Mouse (Mus musculus) gonadal fat pad, adult 2 months (tissue): Measurements from ENCODE around the gene Gbx1. TPM values are rescaled to one million over a fixed set of nuclear protein-coding genes. Genes with fewer than 3 reads are reported as not detected.

Source experiments
- DNase-seq: peaks from one replicate; pipeline ENCODE4 v3.0.0-alpha.2; 2012; ENCODE audit warnings: low read depth
- polyA plus RNA-seq: library from polyadenylated mRNA; depleted of rRNA; stranded (reverse); fragments of >200 nt; gene quantifications from 2 replicates; pipeline ENCODE4 v1.2.3, GENCODE M21; 2012; rRNA removed

Gbx1 gene
- polyA plus RNA-seq, 1 experiment, result not detected

DNA sequence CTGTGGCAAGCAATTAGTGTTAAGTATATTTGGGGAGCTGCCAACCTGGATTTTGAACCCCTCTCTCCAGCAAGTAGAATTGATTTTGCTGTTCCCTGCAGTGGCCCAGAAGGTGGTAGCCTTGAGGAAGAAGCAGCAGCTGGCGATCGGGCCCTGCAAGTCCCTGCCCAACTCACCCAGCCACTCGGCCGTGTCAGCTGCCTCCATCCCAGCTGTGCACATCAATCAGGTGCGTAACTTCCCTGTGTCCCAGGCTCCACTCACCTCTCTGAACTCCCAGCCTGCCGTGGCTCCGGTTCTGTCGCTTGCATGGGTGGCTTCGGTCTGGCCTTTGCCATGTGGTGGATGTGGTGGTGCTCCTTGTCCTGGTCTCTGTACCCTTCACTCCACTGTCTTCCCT lies 49.1 kb downstream of the Gbx1 start:
- no peak for DNase-seq

DNA sequence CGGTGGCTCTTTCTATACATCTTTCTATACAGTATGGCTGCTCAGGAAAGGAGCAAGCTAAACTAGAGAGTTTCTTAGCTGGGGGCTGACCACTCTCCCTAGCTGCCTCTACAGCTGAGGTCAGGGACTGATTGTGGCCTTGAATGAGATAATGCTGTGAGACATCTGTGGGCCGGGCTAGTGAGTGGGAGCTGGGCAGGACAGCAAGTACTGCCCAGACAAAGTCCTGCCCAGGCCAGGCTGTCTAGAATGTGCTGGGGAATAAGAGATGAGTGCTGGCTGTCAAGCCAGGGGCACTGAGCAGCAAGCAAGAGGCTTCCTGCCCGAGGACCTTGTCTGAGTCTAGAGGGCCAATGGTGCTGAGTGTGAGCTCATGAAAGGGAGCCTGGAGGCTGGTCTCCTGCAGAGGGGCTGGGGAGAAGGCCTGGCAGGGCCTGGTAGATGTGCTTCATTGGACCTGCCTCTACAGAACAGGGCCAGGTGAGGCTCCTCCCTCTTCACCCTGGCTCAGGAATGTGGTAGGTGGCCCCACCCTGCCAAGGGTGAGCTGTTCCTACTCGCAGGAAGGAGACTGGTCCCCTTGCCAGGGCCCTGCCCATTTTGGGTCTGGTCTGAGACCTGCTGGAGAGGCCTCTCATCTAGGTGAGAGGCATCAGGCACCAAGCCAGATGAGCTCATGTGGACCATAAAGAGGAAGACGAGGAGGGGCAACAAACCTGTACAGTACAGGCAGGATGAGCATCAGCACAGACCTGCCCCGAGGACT lies 51.3 kb downstream of the Gbx1 start:
- DNase-seq, result peak; percentile 98

DNA sequence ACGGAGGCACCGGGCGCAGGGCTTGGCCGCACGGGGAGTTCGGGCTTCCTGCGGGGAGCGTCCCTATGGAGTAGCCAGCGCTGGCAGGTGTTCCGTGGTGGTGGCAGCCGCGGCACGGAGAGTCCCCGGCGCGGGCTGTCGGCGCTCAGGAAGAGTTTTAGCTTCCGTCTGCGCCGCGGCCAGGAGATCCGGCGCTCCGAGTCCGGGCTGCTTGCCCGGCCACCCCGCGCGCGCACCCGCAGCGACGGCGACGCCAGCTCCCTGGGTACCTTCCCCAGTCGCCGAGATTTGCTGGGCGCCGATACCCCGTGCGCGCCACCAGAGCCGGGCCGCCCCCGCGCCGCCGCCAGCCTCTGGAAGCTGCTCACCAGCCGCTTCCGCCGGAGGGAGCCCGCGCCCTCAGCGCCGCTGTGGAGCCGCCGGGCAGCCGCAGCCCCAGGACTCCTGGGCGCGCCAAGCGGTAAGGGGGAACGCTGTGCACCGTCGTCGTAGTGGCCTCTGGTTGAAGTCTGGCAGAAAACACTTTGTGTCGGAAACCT lies 52.2 kb downstream of the Gbx1 start:
- no peak for DNase-seq

DNA sequence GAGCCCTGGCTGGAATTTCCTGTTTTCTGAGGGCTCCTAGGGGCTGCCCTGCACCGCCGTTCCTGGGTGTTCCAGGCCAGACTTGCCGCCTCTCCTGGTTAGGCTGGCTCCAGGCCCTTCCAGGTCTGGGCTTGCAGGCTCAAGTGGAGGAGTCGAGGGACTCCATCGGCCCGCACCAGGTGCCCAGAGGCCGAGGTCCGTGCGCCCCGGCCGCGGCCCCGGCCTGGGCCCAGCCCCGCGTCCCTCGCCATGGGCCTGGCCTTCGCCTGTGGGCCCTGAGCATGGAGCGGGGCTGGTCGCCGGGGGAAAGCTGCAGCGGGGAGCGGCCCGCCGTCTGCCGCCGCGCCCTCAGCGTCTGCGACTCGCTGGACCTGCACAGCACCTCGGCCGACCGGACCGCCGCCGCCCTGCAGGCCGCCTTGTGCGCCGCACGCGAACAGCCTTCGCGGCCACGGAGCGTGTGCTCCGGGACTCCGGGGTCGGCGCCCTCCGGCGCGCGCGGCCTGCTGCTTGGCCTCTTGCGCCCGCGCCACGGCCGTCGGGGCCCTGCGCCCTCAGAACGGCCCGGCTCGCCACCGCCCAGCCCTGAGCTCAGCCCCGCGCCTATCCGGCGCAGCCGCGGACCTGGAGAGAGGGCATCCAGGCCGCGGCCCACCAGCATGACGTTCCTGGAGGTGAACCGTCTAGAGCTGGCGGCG lies 52.8 kb downstream of the Gbx1 start:
- peak; percentile 63 for DNase-seq

DNA sequence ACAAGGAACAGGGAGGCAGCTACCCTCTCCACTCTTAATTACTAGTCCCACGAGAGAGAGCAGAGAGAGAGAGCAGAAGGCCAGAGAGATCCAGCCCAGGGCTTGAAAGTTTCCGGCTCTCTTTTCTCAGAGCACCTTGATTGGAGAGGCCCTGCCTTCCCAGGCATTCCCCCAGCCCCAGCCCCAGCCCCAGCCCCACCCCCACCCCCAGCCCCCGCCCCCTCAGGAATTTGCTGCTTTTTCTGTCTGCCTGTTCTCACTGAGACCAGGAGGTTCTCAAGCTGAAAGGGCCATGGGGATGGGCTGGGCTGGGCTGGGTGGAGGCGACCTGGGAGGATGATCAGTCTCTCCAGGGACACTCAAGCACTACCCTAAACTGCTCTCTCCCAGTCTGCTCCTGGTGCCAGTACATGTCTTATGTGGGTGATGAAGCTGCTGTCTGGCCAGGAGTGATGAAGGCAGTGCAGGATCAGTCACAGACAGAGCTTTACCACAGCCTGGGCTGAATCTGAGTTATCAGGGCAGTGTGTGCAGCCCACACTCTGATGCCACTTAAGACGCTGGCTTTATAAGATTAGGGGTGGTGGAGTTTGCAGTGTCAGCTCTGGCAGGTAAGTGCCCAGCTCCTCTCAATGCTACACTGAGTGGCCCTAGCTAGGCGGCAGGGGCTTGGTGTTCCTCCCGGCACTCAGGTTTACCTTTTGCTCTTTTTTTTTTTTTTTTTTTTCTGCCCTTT lies 54.0 kb downstream of the Gbx1 start:
- DNase-seq, result no peak

DNA sequence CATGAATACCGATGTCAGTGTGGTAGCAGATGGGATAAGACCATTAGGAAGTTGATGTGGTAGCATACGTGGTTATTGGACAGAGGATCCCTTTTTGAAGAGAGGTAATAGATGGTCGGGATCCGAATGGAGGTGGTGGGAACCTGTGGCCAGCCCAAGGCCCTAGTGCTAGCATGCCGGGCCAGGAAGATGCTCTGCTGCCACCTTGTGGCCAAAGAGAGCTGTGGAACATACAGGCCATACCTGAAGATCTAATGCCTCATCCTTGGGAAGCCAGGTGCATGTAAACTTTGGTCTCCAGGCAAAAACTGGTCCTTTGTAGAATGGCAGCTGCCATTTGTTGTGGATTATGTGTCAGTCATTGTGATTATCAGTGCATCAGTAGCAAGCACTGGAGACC lies 56.4 kb downstream of the Gbx1 start:
- no peak for DNase-seq

DNA sequence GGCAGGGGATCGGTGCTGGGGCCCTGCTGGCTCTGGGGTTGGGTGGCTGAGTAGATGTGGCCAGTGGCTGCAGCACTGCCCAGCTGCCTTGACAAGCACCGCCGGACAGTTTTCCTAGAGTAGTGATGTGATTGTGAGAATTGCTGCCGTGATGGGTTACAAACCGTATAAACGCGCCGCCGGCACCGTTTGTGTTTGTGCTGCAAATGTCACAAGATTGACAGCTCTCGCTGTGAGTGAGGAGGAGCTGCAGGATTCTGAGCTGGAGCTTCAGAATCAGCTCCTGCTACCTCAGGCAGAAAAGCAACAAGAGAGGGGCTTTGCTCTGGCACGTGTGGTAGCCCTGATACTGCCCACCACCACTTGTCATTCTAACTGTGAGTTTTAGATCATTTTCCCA lies 60.2 kb downstream of the Gbx1 start:
- no peak for DNase-seq

DNA sequence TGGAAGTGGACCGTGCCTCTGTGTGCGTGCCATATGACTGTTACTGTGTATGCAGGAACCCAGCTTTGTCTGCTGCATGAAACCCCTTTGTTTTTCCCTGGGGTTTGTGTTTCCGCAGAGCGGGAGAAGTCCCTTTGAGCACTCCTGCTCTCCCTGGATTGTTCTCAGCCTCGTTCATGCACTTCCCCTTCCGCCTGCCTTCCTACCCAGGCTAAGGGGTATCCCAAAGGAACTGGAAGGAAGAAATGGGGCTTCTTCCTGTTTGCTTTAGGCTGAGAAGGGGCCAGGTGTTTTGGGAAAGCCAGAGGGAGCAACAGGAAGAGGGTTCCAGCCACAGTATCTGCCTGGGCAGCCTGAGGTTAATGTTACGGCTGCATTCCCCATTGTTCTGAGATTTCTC lies 71.4 kb downstream of the Gbx1 start:
- DNase-seq, result no peak

DNA sequence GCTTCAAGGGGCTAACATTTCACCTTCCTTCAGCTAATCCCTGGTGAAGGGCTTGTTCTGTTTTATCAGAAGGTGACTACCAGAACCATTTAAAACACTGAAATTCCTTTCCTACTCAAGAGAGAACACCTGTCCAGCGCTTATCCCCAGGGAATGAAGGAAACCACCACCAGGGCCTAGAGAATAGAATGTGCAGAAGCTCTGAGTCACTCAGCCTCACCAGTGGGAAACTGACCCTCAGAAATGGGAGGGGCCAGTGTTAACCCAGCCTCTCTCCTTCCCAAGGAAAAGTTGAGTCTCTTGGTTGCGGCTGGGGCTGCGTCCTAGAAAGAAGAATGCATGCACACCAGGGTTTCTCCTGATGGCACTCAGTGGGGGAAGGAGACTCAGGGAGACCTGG lies 71.9 kb downstream of the Gbx1 start:
- DNase-seq, result no peak

DNA sequence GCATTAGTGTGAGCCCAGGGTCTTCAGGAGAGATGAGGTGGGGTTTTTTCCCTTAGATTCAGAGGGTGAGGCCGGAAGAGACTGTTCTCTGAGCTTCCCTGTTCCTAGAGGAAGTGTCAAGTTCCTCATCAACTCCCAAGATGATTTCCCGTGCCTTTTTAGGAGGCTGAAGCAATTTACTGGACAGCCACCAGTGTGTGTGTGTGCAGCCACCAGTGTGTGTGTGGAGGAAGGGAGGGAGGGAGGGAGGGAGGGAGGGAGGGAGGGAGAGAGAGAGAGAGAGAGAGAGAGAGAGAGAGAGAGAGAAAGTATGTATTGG lies 73.1 kb downstream of the Gbx1 start:
- no peak for DNase-seq

DNA sequence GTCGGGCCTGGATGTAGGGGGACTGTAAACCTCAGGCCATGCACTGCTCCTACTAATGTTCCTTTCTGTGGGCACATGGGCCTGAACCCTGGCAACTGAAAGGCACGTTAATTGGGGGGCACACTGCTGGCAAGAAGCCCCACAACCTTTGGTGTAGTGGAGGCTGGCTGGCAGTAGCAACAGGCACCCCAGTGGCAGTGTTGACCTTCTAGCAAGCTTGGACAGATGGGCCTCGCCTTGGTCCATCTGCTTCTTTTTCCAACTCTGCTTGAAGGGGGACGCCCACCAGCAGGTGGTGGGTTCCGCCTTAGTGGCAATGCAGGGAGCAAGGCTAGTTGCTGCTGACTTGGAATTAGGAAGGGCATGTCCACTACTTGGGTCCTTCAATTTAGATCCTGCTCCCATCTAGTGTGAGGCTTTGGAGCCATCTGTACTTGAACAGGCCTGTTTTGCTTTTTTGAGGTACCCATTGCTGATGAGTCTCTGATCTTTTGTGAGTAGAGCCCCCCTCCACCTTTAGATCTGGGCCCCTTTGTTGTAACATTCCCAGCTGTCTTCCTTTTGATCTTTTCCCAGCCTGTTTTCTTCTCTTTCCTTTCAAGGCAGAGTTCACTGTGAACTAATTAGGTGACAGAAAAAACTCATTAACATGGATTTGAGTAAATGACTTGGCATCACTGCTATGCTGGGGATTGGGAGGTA lies 73.6 kb downstream of the Gbx1 start:
- DNase-seq, result no peak

Other genes with a start within 250 kb of the Gbx1 start
- gene Kcnh2, start 175.6 kb downstream of the Gbx1 start, polyA plus RNA-seq, result 38.9 and 50.7 TPM in 2 replicates
- gene Nos3, start 162.4 kb downstream of the Gbx1 start, polyA plus RNA-seq, result 22.8 and 32.3 TPM in 2 replicates
- 1.1 and 1.2 TPM in 2 replicates for gene Atg9b, start 135.1 kb downstream of the Gbx1 start, polyA plus RNA-seq
- gene Abcb8, start 133.5 kb downstream of the Gbx1 start, polyA plus RNA-seq, result 52.2 and 61.0 TPM in 2 replicates
- 0.08 and 0.43 TPM in 2 replicates for gene Asic3, start 113.8 kb downstream of the Gbx1 start, polyA plus RNA-seq
- gene Cdk5, start 103.7 kb downstream of the Gbx1 start, polyA plus RNA-seq, result 70.5 and 94.8 TPM in 2 replicates
- 60.6 and 67.9 TPM in 2 replicates for gene Slc4a2, start 103.4 kb downstream of the Gbx1 start, polyA plus RNA-seq
- 147 and 182 TPM in 2 replicates for gene Fastk, start 81.9 kb downstream of the Gbx1 start, polyA plus RNA-seq
- 32.8 and 39.3 TPM in 2 replicates for gene Tmub1, start 79.3 kb downstream of the Gbx1 start, polyA plus RNA-seq
- 52.6 and 60.0 TPM in 2 replicates for gene Agap3, start 75.0 kb downstream of the Gbx1 start, polyA plus RNA-seq
- gene Asb10, start 13.8 kb upstream of the Gbx1 start, polyA plus RNA-seq, result 1.4 and 1.6 TPM in 2 replicates
- gene 4931409K22Rik, start 29.6 kb upstream of the Gbx1 start, polyA plus RNA-seq, result 0.05 and 0.13 TPM in 2 replicates
- gene Abcf2, start 50.3 kb upstream of the Gbx1 start, polyA plus RNA-seq, result 39.8 and 50.0 TPM in 2 replicates
- 57.2 and 62.9 TPM in 2 replicates for gene Chpf2, start 59.5 kb upstream of the Gbx1 start, polyA plus RNA-seq
- gene Smarcd3, start 97.2 kb upstream of the Gbx1 start, polyA plus RNA-seq, result 239 and 247 TPM in 2 replicates
- gene Nub1, start 158.3 kb upstream of the Gbx1 start, polyA plus RNA-seq, result 46.1 and 51.0 TPM in 2 replicates
- 1.2 and 2.0 TPM in 2 replicates for gene Wdr86, start 203.5 kb upstream of the Gbx1 start, polyA plus RNA-seq
- 0.97 and 1.7 TPM in 2 replicates for gene Crygn, start 230.8 kb upstream of the Gbx1 start, polyA plus RNA-seq